Mouse (Mus musculus) kidney, postnatal 14 days (tissue): ENCODE measurements around the gene Tnfaip1.
A peak's percentile ranks its signal among the peaks of the same experiment; 100 is the strongest.
"Not testable (repeated sequence)": the region's sequence is repeated elsewhere in the genome, so short reads cannot be mapped to it uniquely, and the experiment has no call there.

ENCODE experiments used
- DNase-seq: peaks from one replicate; pipeline ENCODE4 v3.0.0; 2022; ENCODE audit warnings: mixed read lengths

Tnfaip1 gene

GRCm38 (mm10) chr11:78535376-78536079 lies 604 bp downstream of the Tnfaip1 start:
- DNase-seq = peak; percentile 76

DNA sequence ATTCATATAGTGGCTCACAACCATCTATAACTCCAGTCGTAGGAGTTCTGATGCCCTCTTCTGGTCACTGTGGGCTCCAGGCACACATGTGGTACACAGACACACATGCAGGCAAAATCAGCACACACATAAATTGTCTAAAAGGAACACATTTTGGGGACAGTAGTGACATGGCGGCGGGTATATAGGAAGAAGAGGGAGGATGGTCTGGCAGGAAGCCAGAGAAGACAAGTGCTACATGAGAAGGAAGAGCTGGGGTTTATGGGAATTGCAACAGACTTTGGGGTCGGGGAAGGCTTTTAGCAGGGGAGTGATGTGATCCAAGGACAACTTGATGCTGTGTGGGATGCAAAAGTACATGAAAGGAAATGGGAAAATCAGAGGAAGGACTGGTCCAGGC lies 1.6 kb downstream of the Tnfaip1 start:
- DNase-seq = no peak

DNA sequence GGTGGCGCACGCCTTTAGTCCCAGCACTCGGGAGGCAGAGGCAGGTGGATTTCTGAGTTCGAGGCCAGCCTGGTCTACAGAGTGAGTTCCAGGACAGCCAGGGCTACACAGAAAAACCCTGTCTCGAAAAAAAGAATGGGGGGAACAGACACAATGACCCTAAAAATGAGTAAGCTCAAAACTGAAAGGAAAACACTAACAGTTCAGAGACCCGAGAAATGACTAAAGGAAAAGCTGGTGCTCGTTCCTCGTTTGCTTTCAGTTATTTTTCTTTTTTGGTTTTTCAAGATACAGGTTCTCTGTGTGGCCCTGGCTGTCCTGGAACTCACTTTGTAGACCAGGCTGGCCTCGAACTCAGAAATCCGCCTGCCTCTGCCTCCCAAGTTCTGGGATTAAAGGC lies 4.6 kb downstream of the Tnfaip1 start:
- DNase-seq = not testable (repeated sequence)

GRCm38 (mm10) chr11:78531046-78531445 lies 5.1 kb downstream of the Tnfaip1 start:
- peak; percentile 80 for DNase-seq

GRCm38 (mm10) chr11:78530001-78530400 lies 6.1 kb downstream of the Tnfaip1 start:
- DNase-seq = no peak

DNA sequence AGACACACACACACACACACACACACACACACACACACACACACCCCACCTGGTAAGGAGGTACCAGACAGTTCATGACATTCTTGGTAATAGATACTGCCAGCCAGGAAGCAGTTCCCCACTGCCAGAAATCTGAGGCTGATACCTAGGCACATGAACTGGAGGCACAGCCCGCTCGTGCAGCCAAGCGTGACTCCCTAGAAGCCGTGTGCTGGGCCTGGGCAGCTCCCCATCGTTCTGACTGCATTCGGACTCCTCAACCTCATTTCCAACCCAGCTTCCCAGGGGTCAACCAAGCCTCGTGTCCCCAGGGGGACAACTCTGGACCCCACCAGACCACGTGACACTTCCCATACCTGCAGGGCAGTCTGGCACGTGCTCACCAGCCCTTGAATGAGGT lies 7.4 kb downstream of the Tnfaip1 start:
- DNase-seq = no peak

DNA sequence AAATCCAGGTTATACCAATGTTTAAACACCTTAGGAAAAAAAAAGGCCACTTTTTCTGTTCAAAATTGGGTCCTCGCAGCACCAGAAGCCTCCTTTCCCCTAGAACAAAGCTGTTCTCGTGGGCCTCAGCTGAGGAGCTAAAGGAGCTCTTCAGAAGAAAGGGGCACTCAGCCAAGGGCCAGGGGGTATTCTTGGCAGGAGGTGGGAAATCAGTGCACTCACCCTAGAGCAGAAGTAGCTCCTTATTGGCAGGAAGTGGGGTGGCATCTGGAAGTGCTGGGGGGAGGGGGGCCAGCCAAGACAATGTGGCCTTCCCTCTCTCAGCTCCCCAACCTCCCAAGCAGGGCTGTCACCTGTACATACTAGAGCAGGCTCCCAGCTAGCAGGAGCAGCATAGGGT lies 11.3 kb downstream of the Tnfaip1 start:
- DNase-seq = no peak

- no peak for DNase-seq
Observed at GRCm38 (mm10) chr11:78523241-78523955, 12.7 kb downstream of the Tnfaip1 start.

DNA sequence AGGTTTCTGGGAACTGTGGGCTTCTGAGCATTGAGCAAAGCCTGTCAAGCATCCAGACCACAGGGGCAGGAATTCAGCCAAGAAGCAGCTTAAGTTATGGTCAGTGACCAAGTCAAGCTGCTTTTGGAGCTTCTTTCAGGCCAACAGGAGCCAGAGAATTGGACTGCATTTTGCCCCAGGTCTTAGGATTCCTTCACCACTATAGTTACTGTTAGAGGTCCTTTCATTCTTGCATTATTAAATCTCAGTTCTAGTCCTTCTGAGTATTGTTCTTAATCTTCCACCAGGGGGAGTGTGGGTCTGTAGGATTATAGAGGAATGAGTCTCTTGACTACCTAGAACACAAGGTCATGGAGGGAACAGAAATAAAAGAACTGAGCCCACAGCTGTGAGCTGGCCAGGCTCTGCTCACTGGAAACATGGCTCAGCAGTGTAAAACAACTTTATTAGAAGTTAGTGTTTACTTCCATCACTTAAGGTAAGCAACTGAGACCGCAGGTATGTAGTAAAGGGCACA lies 13.6 kb downstream of the Tnfaip1 start:
- DNase-seq = no peak

DNA sequence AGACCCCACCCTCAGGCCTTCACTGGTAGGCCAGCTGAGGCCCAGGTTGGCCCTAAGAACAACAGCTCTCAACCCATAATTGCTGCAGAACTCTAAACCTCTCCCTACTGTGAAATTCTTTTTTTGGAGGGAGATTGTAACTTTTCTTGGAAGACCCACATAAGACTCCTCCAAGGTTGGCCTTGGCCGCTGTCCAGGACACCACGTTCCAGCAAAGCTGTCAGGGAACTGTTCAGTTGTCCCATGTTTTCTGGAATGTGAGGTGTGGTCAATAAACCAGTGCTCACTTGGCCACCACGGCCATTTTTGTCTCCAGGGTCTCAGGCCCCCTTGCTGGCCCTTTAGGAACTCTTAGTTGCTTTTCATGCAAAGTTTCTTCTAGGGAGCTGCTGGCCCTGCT lies 14.3 kb downstream of the Tnfaip1 start:
- DNase-seq = no peak

DNA sequence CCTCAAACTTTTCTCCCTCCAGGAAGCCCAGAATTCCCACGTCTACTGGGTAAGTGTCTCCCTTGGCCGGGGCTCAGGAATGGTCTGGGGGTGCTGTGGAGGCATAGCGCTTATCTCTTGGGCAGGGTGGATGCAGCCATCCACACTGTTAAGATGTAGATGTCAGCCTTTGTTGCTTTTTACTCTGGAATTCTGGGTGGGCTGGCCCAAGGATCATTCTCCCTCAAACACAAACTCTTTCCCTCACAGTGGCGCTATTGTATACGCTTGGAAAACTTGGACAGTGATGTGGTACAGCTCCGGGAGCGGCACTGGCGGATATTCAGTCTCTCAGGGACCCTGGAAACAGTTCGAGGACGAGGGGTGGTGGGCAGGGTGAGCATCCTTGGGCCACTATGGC lies 17.2 kb downstream of the Tnfaip1 start:
- DNase-seq = no peak

DNA sequence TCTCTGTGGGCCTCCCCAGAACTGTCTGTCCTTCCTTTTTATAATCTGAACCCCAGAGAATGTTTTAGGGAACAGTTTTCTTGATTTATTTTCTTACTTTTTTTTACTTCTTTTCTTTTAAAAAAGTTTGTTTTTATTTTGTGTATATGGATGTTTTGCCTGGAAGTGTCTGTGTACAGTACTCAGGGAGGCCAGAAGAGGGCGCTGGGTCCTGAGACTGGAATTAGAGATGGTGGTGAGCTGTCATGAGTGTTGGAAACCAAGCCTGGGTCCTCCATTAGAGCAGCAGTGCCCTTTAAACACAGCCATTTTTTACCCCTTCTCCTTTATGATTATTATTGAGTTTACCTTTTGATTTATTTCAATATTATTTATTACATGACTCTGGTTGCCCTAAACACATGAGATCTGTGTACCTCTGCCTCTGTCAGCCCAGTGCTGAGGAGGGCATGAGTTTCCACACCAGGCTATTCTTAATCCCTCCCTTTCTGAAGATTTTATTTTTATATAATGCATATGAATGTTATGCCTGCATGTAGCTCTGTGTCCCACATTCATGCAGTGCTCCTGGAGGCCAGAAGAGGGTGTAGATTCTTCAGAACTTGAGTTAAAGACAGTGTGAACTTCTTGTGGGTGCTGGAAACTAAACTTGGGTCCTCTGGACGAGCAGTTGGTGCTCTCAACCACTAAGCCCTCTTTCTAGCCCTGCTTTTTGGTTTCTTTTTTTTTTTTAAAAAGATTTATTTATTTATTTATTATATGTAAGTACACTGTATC lies 20.4 kb downstream of the Tnfaip1 start:
- DNase-seq = no peak

GRCm38 (mm10) chr11:78513106-78513790 lies 22.9 kb downstream of the Tnfaip1 start:
- no peak for DNase-seq

DNA sequence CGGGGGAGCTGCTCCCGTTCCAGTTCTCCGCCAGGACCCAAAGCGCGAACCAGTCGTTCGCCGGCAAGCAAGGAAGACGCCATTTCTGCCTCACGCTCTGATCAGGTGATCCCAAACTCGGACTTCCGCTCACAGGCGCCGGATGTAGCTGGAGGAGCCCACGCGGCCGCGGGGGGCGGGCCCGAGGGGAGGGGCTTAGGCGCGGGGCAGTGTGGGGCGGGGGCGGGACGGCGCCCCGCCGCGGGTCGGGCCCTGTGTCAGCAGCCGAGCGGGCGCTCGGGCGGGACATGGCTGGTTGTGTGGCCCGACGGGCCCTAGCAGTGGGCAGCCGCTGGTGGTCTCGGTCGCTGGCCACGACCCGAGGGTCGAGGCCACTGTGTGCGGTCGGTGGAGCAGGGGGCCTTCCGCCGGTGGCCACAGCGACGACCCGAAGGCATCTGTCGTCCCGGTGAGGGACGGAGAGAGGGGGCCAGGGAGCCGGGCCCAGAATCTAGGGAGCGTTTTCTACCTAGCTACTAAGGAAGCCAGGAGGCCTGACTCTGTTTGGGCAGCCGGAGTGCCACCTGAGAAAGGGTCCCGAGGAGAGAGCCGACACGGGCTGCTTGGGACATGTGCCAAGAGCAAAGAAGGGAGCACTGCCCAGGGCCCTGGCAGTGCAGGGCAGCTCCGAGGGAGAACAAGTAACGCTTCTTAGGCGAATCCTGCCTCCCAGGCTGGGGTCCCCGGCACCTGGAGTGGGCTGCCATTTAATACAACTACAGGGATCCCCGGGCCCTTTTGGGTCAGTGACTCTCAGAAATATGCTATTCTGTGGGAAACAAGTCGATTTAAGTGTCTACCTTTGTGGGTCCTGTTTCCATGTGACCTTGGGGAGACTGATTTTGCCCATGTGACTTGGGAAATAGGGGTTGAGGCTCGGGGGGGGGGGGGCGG lies 23.8 kb downstream of the Tnfaip1 start, which contains the start of the genes Tmem199 and Poldip2:
Tmem199 (minus strand) TSS at position 148 of the 933 bp plus-strand sequence.
Poldip2 (plus strand) TSS at position 169 of the 933 bp plus-strand sequence.
- peak; percentile 94 for DNase-seq

DNA sequence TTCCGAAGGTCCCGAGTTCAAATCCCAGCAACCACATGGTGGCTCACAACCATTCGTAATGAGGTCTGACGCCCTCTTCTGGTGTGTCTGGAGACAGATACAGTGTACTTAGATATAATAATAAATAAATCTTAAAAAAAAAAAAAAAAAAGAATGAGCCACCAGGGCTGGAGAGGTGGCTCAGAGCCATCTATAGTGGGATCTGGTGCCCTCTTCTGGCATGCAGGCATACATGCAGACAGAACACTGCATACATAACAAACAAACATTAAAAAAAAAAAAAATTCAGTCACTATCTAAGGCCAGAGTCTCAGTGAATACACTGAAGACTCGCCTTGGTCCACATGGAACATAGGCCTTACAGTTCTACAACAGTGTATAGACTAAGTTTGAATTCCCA lies 27.0 kb downstream of the Tnfaip1 start:
- DNase-seq = no peak

DNA sequence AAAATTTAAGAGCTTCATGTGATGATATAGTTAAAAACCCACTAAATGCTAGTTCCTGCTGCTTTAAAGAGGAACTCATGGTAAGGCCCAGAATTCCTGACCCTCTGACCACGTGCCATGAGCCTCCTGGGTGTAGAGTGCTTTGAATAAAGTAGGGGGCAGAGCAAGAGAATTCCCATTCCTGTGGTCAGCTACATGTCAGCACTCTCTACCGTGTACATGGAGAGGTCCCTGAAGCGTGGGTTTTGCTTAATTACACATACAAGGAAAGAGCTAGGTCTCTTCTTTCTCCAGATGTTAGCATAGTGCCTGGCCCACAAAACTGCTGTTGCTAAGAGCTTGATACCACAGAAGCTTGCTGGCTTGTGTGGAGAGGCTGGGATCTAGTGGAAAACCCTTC lies 30.7 kb downstream of the Tnfaip1 start:
- DNase-seq = no peak

DNA sequence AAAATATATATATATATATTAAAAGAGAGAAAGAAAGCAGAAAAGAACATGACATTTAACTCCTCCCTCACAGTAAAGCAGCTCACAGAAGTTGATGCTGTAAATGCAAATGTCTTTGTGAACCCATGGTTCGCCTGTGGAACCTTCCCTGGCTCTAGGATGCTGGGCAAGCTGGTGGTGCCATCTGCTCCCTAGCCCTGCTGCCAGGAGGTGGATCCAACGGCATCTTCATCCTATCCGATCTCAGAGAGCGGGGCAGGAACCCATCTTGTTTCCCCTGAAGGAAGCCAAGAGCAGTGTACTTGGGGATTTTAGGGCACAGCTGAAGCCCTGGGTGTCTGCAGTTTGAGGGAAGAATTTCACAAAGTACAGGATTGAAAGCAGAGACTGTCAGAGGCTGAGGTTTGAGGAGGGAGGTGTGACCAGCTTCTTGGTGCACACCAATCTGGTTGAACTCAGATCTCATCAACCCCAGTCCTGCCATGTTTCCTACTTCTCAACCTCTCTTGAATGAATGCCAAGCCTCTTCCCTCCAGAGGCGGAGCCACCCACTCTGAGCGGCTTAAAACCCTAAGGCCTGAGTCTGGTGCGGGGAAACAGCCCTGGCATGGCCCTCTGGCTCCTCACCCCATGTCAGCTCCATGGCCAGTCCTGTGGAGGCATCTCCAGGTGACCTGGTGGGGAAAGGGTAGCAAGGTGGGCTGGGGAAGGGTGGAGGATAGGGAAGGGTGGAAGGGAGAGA lies 33.1 kb downstream of the Tnfaip1 start, which contains the start of gene Sebox:
Sebox (plus strand) TSS at position 539 of the 742 bp plus-strand sequence.
- DNase-seq = no peak

GRCm38 (mm10) chr11:78501529-78501928 lies 34.6 kb downstream of the Tnfaip1 start:
- DNase-seq = no peak

DNA sequence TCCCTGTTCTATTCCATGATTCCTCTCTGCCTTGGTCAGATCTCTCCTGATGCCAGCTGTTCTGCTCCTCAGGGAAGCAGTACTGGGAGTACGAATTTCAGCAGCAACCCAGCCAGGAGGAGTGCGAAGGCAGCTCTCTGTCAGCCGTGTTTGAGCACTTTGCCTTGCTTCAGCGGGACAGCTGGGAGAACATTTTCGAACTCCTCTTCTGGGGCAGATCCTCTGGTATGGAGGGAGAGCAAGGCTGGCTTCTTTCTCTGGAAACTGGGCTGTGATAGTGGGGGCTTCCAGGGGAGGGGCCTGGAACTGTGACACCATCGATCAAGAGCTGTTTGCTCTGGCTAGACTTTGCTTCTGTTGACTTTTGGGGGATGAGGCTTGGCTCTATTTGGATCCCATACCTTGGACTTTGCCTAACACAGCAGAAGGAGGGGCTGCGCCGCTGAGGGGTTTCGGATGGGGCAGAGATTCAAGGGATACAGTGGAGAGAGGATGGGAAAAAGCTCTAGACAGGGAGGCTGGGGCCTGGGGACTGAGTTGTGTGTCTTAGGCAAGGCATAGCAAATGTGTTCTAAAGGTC lies 35.4 kb downstream of the Tnfaip1 start:
- DNase-seq = no peak

GRCm38 (mm10) chr11:78499543-78499942 lies 36.6 kb downstream of the Tnfaip1 start:
- DNase-seq = no peak
